Mouse (Mus musculus) E14TG2a.4 (cell line): ENCODE measurements at regions not wholly inside any gene's neighbourhood (a gene's known extent, or its start where the extent isn't known, plus 50 kb on each side); places are given as distances from the start of the nearest gene placed in this dataset.

ENCODE experiments used
- CTCF ChIP-seq: conservative IDR thresholded peaks from 2 replicates; pipeline ENCODE4 v1.5.1; 2014; ENCODE audit warnings: low read length
- NANOG ChIP-seq: IDR thresholded peaks from 2 replicates; pipeline ENCODE4 v1.6.1; 2014; ENCODE audit warnings: borderline replicate concordance, low read length, mixed read lengths

DNA sequence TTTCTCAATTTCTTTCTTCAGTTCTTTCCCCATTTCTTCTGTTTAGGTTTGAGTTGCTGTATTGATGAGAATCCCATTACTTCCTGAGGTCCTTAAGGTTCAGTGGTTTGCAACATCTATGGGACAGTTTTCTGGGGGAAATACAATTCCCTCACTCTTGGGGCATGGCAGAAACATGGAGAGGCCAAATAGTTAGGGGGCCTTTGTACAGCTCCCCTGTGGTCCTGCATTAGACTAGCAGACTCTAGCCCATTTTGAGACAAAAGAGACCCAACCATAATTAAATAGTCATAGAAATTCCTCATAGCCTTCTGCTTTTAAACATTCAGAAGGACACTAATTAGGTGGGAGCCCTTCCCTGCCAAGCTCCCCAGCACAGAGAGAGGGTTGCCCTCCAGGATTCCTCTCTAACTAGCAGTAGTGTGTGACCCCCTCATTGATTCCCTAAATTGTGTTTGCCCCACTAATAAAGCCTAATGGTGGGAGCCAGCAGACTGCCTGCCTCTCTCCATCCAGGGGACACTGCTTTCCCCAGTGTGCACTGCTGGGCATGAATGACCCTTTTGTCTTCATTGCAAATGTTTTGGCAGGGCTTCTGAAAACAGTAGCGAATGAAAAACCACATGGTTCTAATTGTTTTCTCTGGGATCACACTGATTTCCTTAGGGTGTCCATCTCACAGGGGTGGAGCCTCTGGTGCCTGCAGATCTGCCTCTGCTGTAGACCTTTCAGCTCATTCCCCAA is 529.0 kb upstream of the Cdh11 start:
- TF ChIP-seq CTCF (no peak), NANOG (no peak)
